Mouse (Mus musculus) limb, embryonic 13.5 days (tissue): Measurements from ENCODE around the gene Nt5c2. TPM values are rescaled to one million over a fixed set of nuclear protein-coding genes. Genes with fewer than 3 reads are reported as not detected.

Source experiments
- ATAC-seq: fragments of 200-750 bp; cut with Nextera tagmentation; 2 replicates; pipeline ENCODE4 v1.8.0; 2017; ENCODE audit warnings: low read depth, moderate number of reproducible peaks, moderate TSS enrichment; ENCODE audit not compliant: low FRiP score
- H3K27ac ChIP-seq: fragments of 300-500 bp; sonication (generic); 2 replicates; pipeline ENCODE4 v1.5.1; 2015; ENCODE audit warnings: inconsistent platforms, mild to moderate bottlenecking, moderate library complexity
- H3K27me3 ChIP-seq: fragments of 300-500 bp; sonication (generic); 2 replicates; pipeline ENCODE4 v1.6.1; 2015; ENCODE audit warnings: mild to moderate bottlenecking, inconsistent platforms
- H3K36me3 ChIP-seq: fragments of 300-500 bp; sonication (generic); 2 replicates; pipeline ENCODE4 v1.6.1; 2015; ENCODE audit warnings: inconsistent platforms, mild to moderate bottlenecking, moderate library complexity
- H3K4me1 ChIP-seq: fragments of 300-500 bp; sonication (generic); 2 replicates; pipeline ENCODE4 v1.6.1; 2015; ENCODE audit warnings: inconsistent platforms
- H3K4me2 ChIP-seq: fragments of 300-500 bp; sonication (generic); replicated peaks from 2 replicates; pipeline ENCODE4 v1.6.1; 2015; ENCODE audit warnings: inconsistent platforms, mild to moderate bottlenecking, moderate library complexity
- H3K4me3 ChIP-seq: fragments of 300-500 bp; sonication (generic); 2 replicates; pipeline ENCODE4 v1.5.1; 2015; ENCODE audit warnings: moderate library complexity, mild to moderate bottlenecking, inconsistent platforms
- H3K9ac ChIP-seq: fragments of 300-500 bp; sonication (generic); 2 replicates; pipeline ENCODE4 v1.6.1; 2015; ENCODE audit warnings: mild to moderate bottlenecking, inconsistent platforms
- H3K9me3 ChIP-seq: fragments of 300-500 bp; sonication (generic); 2 replicates; pipeline ENCODE4 v1.6.1; 2016; ENCODE audit warnings: inconsistent platforms
- WGBS: fragments of 180-500 bp; shearing (Covaris S2); methylation state at CpG from one replicate; pipeline ENCODE4 v1.1.7; 2015; 5-methylcytosine and 5-hydroxymethylcytosine counted together
- polyA plus RNA-seq: library from polyadenylated mRNA; unstranded; fragments of >200 nt; fragmentation: Nextera tagmentation; extraction: Ambion mirVana; gene quantifications from 2 replicates; pipeline ENCODE4 v1.2.1, GENCODE M21; 2015

Gene Nt5c2
- polyA plus RNA-seq, 1 experiment from 2014 or later, result 86.8 TPM

DNA sequence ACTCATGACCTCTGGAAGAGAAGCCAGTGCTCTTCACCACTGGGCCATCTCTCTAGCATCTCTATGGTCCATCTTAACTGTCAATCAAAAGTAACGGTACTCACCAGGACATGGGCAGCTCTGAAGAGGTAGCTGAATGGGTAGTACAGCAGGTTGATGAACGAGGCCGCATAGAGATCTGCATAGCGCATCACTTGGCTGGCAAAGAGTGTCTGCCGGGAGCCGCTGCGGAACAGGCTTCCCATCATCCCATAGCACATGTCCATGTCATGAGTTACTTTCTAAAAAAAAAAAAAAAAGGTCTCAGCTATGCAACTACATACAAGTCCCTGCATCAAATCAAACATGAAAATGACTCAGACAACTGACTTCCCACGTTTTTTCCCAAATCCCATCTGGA is 125.3 kb downstream of the Nt5c2 start:
- H3K9me3 ChIP-seq, result no peaks in the 10 kb centered on the region
- no peaks in the 10 kb centered on the region for H3K4me1 ChIP-seq
- no peak overlapping the region for H3K4me2 ChIP-seq
- no peak overlapping the region for H3K27ac ChIP-seq
- peaks cover 87% of the 10 kb centered on the region for H3K36me3 ChIP-seq
- no peak overlapping the region for H3K9ac ChIP-seq
- H3K27me3 ChIP-seq, result no peaks in the 10 kb centered on the region
- no peak overlapping the region for H3K4me3 ChIP-seq
- WGBS, result 94% methylated on average over 8 of the region's 8 CpGs
- ATAC-seq, result no peak

DNA sequence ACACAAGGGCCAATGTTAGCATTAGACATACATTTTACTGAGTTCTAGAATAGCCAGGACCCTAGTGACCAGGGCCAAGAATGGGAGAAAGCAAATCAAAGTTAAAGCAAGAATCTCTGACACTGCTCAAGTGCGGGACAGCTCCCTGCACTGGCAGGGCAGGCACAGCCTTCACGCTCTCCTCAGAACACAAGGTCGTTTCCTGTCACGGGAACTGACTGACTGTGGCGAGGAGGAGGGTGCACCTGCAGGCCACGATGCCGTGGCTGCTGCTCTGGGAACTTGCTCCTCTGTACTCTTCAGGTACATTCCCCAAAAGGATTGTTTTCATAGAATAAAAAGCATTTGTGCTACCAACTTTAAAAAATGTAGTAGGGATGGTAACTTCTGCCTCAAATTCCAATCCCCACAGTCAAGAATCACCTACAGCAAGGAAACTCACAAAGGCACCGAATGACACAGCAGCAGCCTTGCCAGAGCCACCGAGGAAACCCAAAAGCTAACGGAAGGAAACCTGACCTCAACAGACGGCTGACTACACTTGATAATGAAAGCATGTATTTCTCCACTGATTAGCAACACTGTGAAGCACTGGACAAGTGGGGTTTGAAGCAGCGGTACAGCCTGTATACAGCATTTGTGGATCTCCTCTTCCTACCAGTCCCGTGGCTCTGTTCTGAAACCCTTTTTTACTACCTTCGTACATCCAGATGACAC is 127.0 kb downstream of the Nt5c2 start:
- ATAC-seq, result no peak
- Histone ChIP-seq H3K4me3 (no peak overlapping the region), H3K27me3 (no peaks in the 10 kb centered on the region), H3K4me1 (no peaks in the 10 kb centered on the region), H3K4me2 (no peak overlapping the region), H3K9me3 (no peaks in the 10 kb centered on the region), H3K9ac (no peak overlapping the region), H3K27ac (no peak overlapping the region), H3K36me3 (peaks cover 95% of the 10 kb centered on the region)
- WGBS, result 84% methylated on average over 14 of the region's 14 CpGs

DNA sequence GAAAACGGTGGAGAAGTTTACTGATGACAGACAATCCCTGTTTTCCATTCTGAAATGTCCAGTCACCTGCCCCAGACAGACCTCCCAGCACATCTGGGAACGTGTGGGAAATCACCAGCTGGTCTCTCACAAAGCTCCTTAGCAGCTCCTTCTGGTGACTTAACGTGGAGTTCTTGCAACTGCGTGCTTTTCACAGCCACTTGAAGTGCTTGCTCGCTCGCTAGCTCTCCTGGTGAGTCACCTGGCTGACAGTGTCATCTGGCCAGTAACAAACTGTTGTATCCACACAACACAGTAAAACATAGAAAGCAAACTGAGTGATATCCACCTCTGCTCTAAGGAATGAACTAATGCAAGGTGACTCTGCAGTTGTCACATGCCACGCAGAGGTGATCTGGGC is 128.1 kb downstream of the Nt5c2 start:
- WGBS, result 86% methylated on average over 7 of the region's 7 CpGs
- Histone ChIP-seq H3K4me1 (no peaks in the 10 kb centered on the region), H3K27ac (no peak overlapping the region), H3K9ac (no peak overlapping the region), H3K36me3 (peaks cover 95% of the 10 kb centered on the region), H3K27me3 (no peaks in the 10 kb centered on the region), H3K4me3 (no peak overlapping the region), H3K9me3 (no peaks in the 10 kb centered on the region), H3K4me2 (no peak overlapping the region)
- ATAC-seq, result no peak

DNA sequence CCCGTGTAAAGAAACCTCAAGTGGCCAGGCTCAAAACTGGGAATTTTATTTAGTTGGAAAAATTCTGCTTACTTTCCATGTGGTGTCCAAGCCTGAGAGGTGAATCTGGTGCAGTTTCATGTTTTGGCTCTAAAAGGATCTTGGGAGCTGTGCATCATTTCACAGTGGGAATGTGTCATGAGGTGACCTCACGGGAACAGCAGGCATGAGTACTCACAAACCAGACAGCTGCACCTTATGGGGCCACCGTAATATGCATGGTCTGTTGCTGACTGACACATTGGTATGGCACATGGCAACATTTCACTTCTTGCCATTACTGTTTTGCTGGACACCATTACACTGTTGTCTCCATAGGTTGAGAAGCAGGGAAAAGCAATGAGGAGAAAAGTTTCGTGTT is 129.6 kb downstream of the Nt5c2 start:
- Histone ChIP-seq H3K9me3 (no peaks in the 10 kb centered on the region), H3K27me3 (no peaks in the 10 kb centered on the region), H3K9ac (no peak overlapping the region), H3K4me2 (no peak overlapping the region), H3K36me3 (peaks cover 82% of the 10 kb centered on the region), H3K4me1 (no peaks in the 10 kb centered on the region), H3K4me3 (no peak overlapping the region), H3K27ac (no peak overlapping the region)
- ATAC-seq, result no peak
- WGBS, result 96% methylated on average over 4 of the region's 4 CpGs

DNA sequence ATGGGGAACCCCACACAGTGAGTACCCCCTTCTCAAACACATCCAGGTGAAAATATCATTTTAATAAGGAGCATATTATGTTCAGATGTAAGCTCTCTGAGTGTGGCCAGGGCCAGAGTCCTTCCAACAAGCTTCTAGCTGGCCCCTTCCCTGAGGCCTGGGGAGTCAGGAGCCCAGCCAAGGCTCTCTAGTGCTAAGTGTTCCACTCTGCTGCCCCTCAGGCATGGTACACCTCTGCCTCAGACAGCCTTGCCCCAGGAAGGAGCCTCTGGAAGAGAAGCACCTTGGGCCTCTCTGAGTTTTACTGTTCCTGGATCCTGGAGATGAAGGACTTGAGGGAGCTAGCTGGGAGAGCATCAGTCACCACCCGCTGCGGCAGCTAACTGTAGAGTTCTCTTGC is 135.1 kb downstream of the Nt5c2 start:
- Histone ChIP-seq H3K9me3 (no peaks in the 10 kb centered on the region), H3K36me3 (peaks cover 31% of the 10 kb centered on the region), H3K4me2 (no peak overlapping the region), H3K27me3 (no peaks in the 10 kb centered on the region), H3K9ac (no peak overlapping the region), H3K4me3 (no peak overlapping the region), H3K4me1 (no peaks in the 10 kb centered on the region), H3K27ac (no peak overlapping the region)
- ATAC-seq, result no peak
- 100% methylated on average over 2 of the region's 2 CpGs for WGBS

DNA sequence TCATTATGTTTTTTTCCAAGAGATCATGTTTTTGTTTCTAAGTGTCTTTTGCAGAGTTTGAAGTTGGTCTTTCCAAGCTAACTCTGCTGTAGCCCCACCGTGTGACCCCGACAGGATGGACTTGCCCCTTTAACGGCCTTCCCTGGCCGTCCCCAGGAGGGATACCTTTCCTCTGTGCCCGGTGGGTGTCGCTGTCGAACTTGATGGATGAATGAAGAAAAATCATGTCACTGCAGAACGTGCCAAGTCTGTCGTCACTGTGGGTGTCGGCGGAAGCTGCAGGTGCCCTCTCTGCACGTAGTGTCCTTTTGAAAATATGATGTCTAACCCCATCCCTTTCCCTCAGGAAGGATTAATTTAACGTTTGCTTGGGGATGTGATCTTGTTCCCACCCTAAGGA is 136.6 kb downstream of the Nt5c2 start:
- Histone ChIP-seq H3K27me3 (no peaks in the 10 kb centered on the region), H3K4me2 (no peak overlapping the region), H3K4me3 (no peak overlapping the region), H3K27ac (no peak overlapping the region), H3K9ac (no peak overlapping the region), H3K36me3 (peaks cover 16% of the 10 kb centered on the region), H3K9me3 (no peaks in the 10 kb centered on the region), H3K4me1 (no peaks in the 10 kb centered on the region)
- no peak for ATAC-seq
- WGBS, result 62% methylated on average over 13 of the region's 13 CpGs

DNA sequence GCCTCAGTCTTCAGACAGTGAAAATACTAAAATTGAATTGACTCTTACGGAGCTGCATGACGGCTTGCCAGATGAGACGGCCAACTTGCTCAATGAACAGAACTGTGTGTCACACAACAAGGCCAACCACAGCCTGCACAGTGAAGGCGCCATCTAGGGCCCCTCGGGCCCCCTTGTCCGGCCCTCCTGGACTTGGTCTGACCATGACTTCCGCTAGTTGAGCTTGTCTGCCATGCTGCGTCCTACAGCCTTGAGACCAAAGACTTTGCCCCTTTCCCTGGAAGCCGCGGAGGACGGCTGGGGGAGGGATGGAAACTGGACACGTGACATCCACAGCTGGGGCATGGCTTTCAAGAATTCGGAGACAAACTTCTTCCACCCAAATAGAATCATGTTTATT is 137.1 kb downstream of the Nt5c2 start:
- peaks cover 12% of the 10 kb centered on the region for H3K36me3 ChIP-seq
- H3K4me3 ChIP-seq, result no peak overlapping the region
- H3K27ac ChIP-seq, result no peak overlapping the region
- H3K9me3 ChIP-seq, result no peaks in the 10 kb centered on the region
- H3K4me1 ChIP-seq, result no peaks in the 10 kb centered on the region
- H3K9ac ChIP-seq, result no peak overlapping the region
- no peaks in the 10 kb centered on the region for H3K27me3 ChIP-seq
- ATAC-seq, result no peak
- WGBS, result 90% methylated on average over 13 of the region's 13 CpGs
- H3K4me2 ChIP-seq, result no peak overlapping the region

DNA sequence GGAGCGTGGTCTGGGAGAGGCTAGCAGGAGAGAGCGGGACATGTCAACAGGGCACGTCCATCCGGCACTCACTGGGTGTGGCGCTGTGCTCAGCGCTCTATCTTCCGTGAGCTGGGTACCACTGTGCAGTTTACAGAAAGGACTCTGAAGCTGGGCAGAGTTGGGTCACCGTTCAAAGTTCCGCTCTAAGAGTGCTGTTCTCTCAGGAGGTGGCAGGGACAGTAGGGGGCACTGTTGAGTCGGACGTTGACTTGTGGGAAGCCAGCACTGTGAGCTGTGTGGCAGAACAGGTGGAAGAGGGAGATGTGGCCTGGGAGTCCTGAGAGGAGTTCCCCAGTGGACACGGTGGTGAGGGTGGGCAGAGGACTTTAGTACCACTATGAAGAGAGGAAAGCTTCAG is 139.2 kb downstream of the Nt5c2 start:
- Histone ChIP-seq H3K4me1 (no peaks in the 10 kb centered on the region), H3K9me3 (no peaks in the 10 kb centered on the region), H3K27ac (no peak overlapping the region), H3K27me3 (no peaks in the 10 kb centered on the region), H3K9ac (no peak overlapping the region), H3K4me2 (no peak overlapping the region), H3K4me3 (no peak overlapping the region), H3K36me3 (no peaks in the 10 kb centered on the region; the same call in 1 of the 2 replicates)
- WGBS, result 43% methylated on average over 12 of the region's 12 CpGs
- ATAC-seq, result no peak

DNA sequence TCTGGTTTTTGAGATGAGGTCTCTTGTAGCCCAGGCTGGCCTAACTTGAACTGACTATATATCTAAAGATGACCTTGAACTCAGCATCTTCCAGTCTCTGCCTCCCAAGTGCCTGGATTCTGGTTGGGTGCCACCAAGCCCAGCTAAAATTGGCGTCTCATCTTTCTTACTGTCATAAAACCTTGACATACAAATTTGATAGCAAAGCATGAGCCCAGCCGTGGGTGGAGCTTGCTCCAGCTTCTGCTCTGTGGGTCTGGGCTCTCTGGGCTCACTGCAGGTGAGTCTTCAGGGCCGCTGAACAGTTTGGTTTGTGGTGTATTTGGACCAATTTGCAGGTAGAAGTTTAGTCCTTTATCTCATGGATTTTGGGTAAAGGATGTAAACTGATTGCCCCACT is 141.0 kb downstream of the Nt5c2 start:
- no peak overlapping the region for H3K27ac ChIP-seq
- H3K36me3 ChIP-seq, result no peaks in the 10 kb centered on the region
- no peak overlapping the region for H3K9ac ChIP-seq
- H3K9me3 ChIP-seq, result no peaks in the 10 kb centered on the region
- H3K4me1 ChIP-seq, result peaks cover 6% of the 10 kb centered on the region; the same call in 1 of the 2 replicates
- H3K4me2 ChIP-seq, result no peak overlapping the region
- H3K4me3 ChIP-seq, result no peak overlapping the region
- no peak for ATAC-seq
- 80% methylated on average over 3 of the region's 3 CpGs for WGBS
- no peaks in the 10 kb centered on the region for H3K27me3 ChIP-seq

DNA sequence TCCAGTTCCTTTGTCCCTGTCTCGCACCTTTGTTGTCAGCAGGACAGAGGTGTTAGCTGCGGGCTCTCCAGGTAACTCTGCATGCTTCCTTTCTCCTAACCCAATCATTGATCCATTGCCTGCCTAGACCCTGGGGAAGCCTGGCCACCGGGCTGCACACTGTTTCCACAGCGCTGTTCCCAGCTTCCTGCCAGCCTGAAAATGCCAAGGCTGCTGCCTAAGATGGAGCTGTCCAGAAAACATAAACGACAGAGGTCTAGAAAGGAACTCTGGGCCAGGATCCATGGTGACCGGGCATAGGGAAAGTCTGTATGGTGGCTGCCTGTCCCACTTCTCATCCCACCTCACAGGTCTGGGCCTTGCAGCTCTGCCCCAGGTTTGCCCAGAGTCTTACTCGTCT is 143.3 kb downstream of the Nt5c2 start:
- Histone ChIP-seq H3K27ac (no peak overlapping the region), H3K4me1 (peaks cover 8% of the 10 kb centered on the region; the same call in 1 of the 2 replicates), H3K9me3 (no peaks in the 10 kb centered on the region), H3K27me3 (no peaks in the 10 kb centered on the region), H3K9ac (no peak overlapping the region), H3K4me3 (no peak overlapping the region), H3K4me2 (no peak overlapping the region), H3K36me3 (no peaks in the 10 kb centered on the region)
- no peak for ATAC-seq
- 71% methylated on average over 7 of the region's 7 CpGs for WGBS

DNA sequence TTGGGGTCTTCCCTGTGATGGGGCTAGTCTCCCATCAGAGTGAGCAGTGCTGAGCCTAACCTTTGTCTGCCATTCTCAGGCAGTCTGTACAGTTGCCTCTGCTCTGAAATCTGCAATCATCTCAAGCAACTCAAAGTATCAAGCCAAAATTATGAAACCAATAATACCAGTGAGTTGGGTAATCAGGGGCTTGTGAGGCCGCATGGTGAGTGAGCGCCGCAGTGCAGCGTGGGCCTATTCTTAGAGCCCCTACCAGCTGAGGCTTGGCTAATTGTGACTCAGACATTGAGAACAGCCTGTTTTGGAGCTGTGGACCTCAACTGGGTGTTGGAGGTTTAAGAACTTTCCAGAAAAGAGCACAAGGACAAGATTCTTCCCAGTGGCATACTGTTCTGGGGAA is 143.9 kb downstream of the Nt5c2 start:
- H3K4me2 ChIP-seq, result no peak overlapping the region
- 95% methylated on average over 4 of the region's 4 CpGs for WGBS
- H3K4me1 ChIP-seq, result peaks cover 8% of the 10 kb centered on the region; the same call in 1 of the 2 replicates
- H3K27me3 ChIP-seq, result no peaks in the 10 kb centered on the region
- H3K4me3 ChIP-seq, result no peak overlapping the region
- H3K9me3 ChIP-seq, result no peaks in the 10 kb centered on the region
- no peak for ATAC-seq
- 0 out of 2 replicates have a peak overlapping the region, but pooled peaks have one; percentile 20 for H3K9ac ChIP-seq
- H3K36me3 ChIP-seq, result no peaks in the 10 kb centered on the region
- H3K27ac ChIP-seq, result no peak overlapping the region

DNA sequence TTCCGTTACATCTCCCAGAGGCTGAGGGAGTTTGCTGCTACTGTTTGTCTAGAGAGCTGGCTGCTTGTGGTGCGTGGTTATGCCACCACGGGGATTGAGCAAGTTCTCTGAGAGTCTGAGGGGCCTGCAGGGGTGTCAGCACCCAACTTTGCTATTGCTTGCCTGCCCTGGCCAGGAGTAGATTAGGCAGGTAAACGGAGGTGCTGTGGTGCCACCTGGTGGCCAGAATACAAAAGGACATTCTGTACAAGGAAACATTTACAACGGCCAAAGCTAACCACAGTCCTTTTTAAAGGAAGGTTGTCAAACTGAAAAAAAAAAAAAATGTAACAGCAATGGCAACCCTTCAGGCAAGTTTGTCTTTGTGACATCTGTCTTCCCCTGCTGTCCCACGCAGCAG is 145.4 kb downstream of the Nt5c2 start:
- ATAC-seq, result peak; percentile 79
- Histone ChIP-seq H3K4me2 (peak overlapping the region; percentile 25; the same call in 1 of the 2 replicates), H3K4me1 (peaks cover 8% of the 10 kb centered on the region; the same call in 1 of the 2 replicates), H3K27me3 (no peaks in the 10 kb centered on the region), H3K36me3 (no peaks in the 10 kb centered on the region), H3K9me3 (no peaks in the 10 kb centered on the region), H3K27ac (no peak overlapping the region), H3K9ac (no peak overlapping the region), H3K4me3 (no peak overlapping the region)
- WGBS, result 9% methylated on average over 6 of the region's 6 CpGs

DNA sequence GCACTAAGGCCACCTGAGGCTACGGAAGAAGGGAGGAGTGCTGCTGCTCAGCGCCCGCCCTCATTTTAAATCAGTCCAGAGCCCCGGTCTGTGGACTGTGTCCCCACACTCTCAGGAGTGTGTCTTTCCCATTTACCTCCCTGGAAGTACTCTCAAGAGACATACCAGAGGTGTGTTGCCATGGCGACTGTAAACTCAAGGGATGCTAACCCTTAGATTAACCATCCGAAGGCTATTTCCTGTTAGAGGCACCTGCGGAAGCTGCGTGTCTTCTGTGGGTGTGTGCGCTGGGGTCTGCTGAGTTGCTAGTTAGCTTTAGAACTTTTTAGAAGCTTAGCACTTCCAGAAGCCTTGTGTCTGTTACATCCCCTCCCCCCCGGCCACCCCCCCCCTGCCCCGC is 145.9 kb downstream of the Nt5c2 start:
- no peak for ATAC-seq
- Histone ChIP-seq H3K36me3 (no peaks in the 10 kb centered on the region), H3K4me2 (peak overlapping the region; percentile 25; the same call in 1 of the 2 replicates), H3K27me3 (no peaks in the 10 kb centered on the region), H3K9me3 (no peaks in the 10 kb centered on the region), H3K4me1 (peaks cover 8% of the 10 kb centered on the region; the same call in 1 of the 2 replicates), H3K4me3 (no peak overlapping the region), H3K27ac (no peak overlapping the region), H3K9ac (no peak overlapping the region)
- WGBS, result 53% methylated on average over 11 of the region's 11 CpGs
